Mouse (Mus musculus) stomach, postnatal 0 days (tissue): ENCODE data around the gene Exoc6.

Experiments used
- CTCF ChIP-seq: IDR thresholded peaks from 2 replicates; pipeline ENCODE4 v1.5.1; 2016; ENCODE audit warnings: antibody characterized with exemption, low read depth, mild to moderate bottlenecking, moderate library complexity
- EP300 ChIP-seq: optimal IDR thresholded peaks from 2 replicates; pipeline ENCODE3; 2016; ENCODE audit warnings: antibody characterized with exemption

DNA sequence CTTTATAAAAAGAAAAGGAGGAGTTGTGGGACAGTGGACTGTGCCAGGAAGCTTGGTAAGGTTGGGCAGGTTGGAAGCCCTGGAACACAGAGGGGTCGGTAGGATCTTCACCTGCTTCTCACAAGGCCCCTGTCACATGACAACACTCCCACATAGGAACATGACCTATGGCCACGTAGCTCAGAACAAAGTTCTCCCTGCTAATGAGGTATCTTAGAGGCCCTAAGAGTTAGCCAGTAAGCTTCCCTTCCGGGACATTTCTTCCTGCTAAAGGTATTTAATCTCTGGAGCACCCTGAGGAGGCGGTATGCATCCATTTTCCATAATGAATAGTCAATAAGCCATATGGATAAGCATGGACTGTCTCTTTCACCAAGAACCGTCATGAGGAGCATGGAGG, 119.3 kb downstream of the Exoc6 start:
- TF ChIP-seq CTCF (no peak), EP300 (no peak)
